Mouse (Mus musculus): Measurements from ENCODE around the gene Plxnb3. TPM values are rescaled to one million over a fixed set of nuclear protein-coding genes. Genes with fewer than 3 reads are reported as not detected.

Plxnb3 gene
- not detected for polyA plus RNA-seq (2017; shearing (Covaris generic))

GRCm38 (mm10) chrX:73756334-73757140 lies at the start of gene Plxnb3:
Plxnb3 (plus strand) TSS chrX:73757090.

GRCm38 (mm10) chrX:73716109-73716661 lies 40.7 kb upstream of the Plxnb3 start, which contains the start of the genes Bcap31 and Abcd1:
Bcap31 (minus strand) TSS chrX:73716175.
Abcd1 (plus strand) TSS chrX:73716597.

GRCm38 (mm10) chrX:73774168-73774760 lies 17.4 kb downstream of the Plxnb3 start, which contains the start of gene Srpk3:
Srpk3 (plus strand) TSS chrX:73774405.

GRCm38 (mm10) chrX:73786364-73787224 lies 29.7 kb downstream of the Plxnb3 start, which contains the start of the genes Idh3g and Ssr4:
Idh3g (minus strand) TSS chrX:73786897.
Ssr4 (plus strand) TSS chrX:73787028.

Other genes starting within 250 kb of the Plxnb3 start
- 0.27 TPM for gene Dusp9, start 117.7 kb upstream of the Plxnb3 start, polyA plus RNA-seq (2017; shearing (Covaris generic))
- gene Pnck, start 97.0 kb upstream of the Plxnb3 start, polyA plus RNA-seq (2017; shearing (Covaris generic)): 1.2 TPM
- gene Slc6a8, start 83.9 kb upstream of the Plxnb3 start, polyA plus RNA-seq (2017; shearing (Covaris generic)): 0.62 TPM
- gene Bcap31, start 40.9 kb upstream of the Plxnb3 start, polyA plus RNA-seq (2017; shearing (Covaris generic)): 204 TPM
- 22.8 TPM for gene Abcd1, start 40.5 kb upstream of the Plxnb3 start, polyA plus RNA-seq (2017; shearing (Covaris generic))
- not detected for gene Srpk3, start 17.3 kb downstream of the Plxnb3 start, polyA plus RNA-seq (2017; shearing (Covaris generic))
- 184 TPM for gene Idh3g, start 29.8 kb downstream of the Plxnb3 start, polyA plus RNA-seq (2017; shearing (Covaris generic))
- gene Ssr4, start 29.9 kb downstream of the Plxnb3 start, polyA plus RNA-seq (2017; shearing (Covaris generic)): 201 TPM
- 0.10 TPM for gene Pdzd4, start 67.9 kb downstream of the Plxnb3 start, polyA plus RNA-seq (2017; shearing (Covaris generic))
- gene Avpr2, start 135.0 kb downstream of the Plxnb3 start, polyA plus RNA-seq (2017; shearing (Covaris generic)): 2.1 TPM
- 20.5 TPM for gene L1cam, start 139.0 kb downstream of the Plxnb3 start, polyA plus RNA-seq (2017; shearing (Covaris generic))
- gene Arhgap4, start 164.8 kb downstream of the Plxnb3 start, polyA plus RNA-seq (2017; shearing (Covaris generic)): 229 TPM
- 125 TPM for gene Naa10, start 164.9 kb downstream of the Plxnb3 start, polyA plus RNA-seq (2017; shearing (Covaris generic))
- gene Renbp, start 173.8 kb downstream of the Plxnb3 start, polyA plus RNA-seq (2017; shearing (Covaris generic)): 3.1 TPM
- 36.4 TPM for gene Hcfc1, start 209.3 kb downstream of the Plxnb3 start, polyA plus RNA-seq (2017; shearing (Covaris generic))

Data from effector memory CD4-positive, alpha-beta T cell, adult 5 months (primary cell).